Mouse (Mus musculus): ENCODE data around the gene Gm26657.

- TF ChIP-seq POLR2A (IDR thresholded peaks at IDR 0.05; ENCODE audit: borderline replicate concordance, insufficient read depth, low read length) (no peak), CTCF (IDR thresholded peaks at IDR 0.05; ENCODE audit: borderline replicate concordance, insufficient read depth, low read depth, low read length) (no peak)
Observed at GRCm38 (mm10) chr4:56746345-56746744, 6.5 kb downstream of the Gm26657 start.
